Mouse (Mus musculus) testis, postnatal 14 days (tissue): ENCODE results near the gene Plin4.
"Not testable (repeated sequence)": the region's sequence is repeated elsewhere in the genome, so short reads cannot be mapped to it uniquely, and the experiment has no call there.

Experiments
- DNase-seq: peaks from one replicate; pipeline ENCODE4 v3.0.0; 2021; ENCODE audit warnings: low spot score

The Plin4 gene

DNA sequence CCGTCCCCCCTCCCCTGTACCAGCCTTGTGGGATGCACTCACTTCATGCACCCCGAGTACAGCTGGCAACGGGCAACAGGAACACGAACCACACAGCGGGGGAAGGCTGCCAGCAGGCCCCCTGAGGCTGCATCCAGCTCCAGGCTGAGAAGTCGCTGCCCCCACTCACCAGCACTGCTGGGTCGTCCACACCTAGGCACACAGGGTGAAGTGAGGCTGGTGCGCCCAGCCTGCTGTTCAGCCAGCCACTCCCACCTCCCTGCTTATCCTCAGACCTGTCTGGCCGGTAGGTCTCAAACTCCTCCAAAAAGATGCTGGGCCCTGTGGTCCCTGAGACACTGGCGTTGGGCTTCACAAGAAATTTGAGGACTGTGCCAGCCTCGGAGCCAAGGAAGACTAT, 16.6 kb upstream of the Plin4 start:
- DNase-seq, result no peak

GRCm38 (mm10) chr17:56125276-56125630, 15.7 kb upstream of the Plin4 start:
- DNase-seq, result no peak

DNA sequence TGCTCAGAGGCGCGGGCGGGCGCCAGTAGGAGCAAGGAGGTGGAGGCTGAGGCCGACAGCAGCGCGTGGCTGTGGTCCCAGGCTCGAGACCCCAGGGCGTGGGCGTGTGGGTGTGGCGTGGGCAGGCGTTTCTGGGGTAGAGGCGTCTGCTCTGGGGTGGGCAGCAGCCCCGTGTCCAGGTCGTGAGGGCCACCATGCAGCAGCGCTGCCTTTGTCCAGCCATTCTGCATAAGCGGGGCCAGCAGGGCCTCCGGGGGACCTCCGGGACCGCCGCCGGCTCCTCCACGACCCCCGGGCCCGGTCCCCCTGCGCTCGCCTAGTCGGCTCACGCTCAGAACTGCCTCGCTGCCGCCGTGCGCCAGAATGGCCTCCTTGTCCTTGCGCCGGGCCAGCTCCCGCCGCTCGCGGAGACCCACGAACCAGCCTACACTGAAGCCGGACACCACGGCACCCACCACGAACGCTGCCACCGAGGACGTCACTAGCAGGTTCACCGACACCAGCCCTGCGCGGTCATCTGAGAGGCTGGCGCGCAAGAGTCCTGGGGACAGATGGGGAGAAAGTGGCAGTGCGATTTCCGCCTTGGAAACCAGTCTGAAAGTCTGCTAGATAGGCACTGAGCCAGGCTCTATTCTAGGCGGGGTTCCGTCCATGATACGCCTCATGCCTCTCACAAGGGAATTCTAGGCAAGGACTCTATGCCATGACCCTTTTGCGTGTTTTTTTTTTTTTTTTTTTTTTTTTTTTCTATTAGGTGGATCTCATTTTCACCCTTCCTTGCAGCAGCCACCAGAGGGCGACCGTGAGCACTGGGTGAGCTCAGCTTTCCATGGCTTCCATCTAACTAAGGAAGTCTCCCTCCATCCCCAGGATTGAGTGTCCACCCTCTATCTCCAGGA, 15.0 kb upstream of the Plin4 start:
- DNase-seq, result no peak

GRCm38 (mm10) chr17:56123681-56124340, 14.2 kb upstream of the Plin4 start:
- DNase-seq, result no peak

GRCm38 (mm10) chr17:56123161-56123560, 13.6 kb upstream of the Plin4 start:
- no peak for DNase-seq

DNA sequence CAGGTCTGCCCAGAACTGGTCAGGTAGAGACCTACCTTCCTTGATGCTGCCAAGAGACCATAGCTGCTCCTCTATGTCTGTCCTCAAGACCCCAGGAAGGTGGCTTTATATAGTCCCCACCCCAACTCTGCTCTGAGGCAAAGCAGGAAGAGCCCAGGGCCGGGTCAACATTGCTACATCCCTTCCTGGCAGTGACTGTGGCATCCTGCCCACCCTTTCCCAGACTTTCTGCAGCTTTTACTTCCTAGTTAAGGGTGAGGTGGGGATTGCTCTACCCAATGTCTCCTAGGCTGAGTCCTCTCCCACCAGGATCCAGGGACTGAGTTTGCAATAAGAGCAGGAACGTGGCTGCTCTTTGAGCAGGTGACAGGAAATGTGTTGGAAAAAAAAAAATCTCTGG, 12.2 kb upstream of the Plin4 start, which contains the start of gene Lrg1:
Gene Lrg1, minus strand, starts transcription at position 176 of the 400 bp plus-strand sequence.
- no peak for DNase-seq

- DNase-seq, result peak; percentile 86
Observed at GRCm38 (mm10) chr17:56119981-56120880, 10.6 kb upstream of the Plin4 start.

GRCm38 (mm10) chr17:56119431-56119830, 9.8 kb upstream of the Plin4 start:
- no peak for DNase-seq

GRCm38 (mm10) chr17:56117251-56117710, 7.7 kb upstream of the Plin4 start, which contains the start of gene Plin5:
Gene Plin5, minus strand, starts transcription at chr17:56117596.
- peak; percentile 80 for DNase-seq

DNA sequence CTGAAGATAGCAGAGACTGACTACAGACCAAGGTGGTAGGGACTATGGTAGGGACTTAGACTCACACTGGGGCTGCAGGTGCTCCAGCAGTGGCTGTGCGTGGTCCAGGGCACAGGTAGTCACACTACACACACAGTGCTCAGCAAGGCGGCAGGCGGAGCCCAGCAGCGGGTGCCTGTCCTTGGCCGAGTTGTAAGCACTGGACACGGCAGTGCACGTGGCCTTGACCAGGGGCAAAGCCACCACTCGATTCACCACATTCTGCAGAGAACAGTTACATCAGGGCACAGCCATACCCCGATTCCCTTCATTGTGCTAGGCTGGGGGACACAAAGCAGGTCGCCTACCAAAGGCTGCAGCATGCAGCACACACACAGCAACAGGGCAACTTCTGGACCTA, 6.6 kb upstream of the Plin4 start:
- DNase-seq, result no peak

DNA sequence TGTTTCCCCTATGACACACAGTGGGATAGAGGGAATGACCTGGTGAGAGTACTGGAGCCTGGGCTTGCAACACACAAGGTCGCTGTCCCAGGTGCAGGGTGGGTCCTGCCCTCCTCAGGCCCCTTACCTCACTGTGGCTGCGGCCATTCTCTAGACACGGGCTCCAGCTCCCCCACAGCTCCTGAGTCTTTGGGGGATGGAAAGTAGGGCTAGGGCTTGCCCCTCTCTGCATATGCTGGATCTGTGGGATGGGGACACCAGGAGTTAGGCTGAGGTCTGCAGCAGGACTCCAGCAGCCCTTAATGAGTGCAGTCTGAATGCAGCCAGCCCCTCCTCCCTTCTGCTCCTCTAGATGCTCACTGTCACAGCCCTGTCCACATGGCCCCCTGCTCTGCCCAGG, 3.1 kb upstream of the Plin4 start:
- DNase-seq, result no peak

- peak; percentile 46 for DNase-seq
Observed at GRCm38 (mm10) chr17:56111864-56112263, 2.3 kb upstream of the Plin4 start.

DNA sequence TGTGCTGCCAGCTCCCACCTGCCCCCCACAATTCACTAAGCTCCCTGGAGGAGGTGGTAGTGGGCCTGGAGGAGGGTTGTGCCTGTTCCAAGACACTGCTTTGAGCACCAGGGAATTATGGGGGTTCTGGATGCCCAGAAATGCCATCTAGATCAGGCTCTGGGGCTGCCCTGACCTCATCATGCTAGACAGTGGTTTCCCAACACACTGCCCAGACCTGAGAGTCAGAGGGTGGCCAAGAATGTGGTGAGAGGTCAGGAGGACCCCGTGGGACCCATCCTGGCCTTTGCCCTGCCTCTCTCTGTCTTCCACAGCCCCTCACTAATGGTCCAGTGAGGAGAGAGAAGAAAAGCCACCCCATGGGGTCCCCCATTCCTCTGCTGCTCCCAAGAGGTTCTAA, 1.4 kb upstream of the Plin4 start:
- DNase-seq, result no peak

- DNase-seq, result no peak
Observed at GRCm38 (mm10) chr17:56110571-56110970, 968 bp upstream of the Plin4 start.

DNA sequence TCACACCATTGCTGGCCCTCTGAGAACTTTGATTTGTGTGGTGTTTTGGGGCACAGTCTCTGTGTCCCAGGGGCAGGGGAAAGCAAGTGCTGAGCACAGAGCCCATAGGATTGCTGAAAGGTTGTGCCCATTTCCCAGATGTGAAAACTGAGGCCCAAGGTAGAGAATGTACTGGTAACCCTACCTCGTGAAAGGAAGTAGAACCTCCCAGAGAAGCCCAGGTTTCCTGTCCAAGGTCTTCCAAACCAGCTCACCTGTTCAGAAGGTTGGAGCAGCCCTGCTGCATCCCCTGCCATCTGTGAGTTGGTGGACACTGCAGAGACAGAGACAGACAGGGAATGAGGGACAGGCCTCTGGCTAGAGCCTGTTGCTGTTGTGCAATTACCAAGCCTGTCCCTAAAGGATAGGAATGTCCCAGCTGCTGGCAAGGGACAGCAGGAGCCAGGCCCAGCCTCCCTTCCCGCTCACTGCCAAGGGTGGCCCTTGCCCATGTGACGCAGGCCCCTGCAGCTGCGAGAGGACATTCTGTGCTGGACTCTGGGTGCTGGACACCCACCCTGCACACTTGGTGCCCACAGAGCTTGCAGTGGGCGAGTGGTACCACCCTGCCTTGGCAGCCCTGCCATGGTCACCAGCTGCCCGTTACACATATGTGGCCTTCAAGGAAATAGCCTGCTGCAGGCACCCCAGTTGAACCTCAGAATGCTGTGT, 1.1 kb downstream of the Plin4 start:
- peak; percentile 57 for DNase-seq

DNA sequence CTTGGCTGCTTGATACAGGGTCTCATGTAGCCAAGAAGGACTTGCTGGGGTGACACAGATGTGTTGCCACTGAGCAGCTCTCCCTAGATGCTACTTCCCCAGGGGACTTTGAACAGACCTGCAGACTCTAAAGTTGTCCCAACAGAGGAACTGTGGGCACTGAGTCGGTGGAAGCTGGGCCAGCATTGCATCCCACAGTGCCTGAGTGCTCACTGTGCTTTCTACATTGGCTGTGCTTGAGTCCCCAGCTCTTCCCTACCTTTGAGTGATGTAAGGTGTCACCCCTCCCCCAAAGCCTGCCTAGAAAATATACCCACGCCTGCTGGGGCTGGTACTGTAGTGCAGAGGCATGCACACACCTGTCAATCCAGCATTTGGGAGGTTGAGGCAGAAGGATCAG, 1.9 kb downstream of the Plin4 start:
- DNase-seq, result no peak

DNA sequence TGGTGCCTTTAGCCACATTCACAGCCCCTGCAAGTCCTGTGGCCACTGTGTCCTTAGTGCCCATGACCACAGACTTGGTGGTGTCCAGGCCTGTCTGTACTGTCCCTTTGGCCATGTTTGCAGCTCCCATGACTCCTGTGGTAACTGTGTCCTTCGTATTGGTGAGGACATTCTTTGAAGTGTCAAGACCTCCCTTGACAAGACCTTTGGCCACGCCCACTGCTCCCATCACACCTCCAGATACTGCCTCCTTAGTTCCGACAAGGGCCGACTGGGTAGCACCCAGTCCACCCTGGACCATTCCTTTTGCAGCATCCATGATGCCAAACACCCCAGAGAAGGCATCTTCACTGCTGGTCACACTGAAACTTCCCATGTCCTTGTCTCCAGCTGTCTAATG, 2.6 kb downstream of the Plin4 start:
- no peak for DNase-seq

DNA sequence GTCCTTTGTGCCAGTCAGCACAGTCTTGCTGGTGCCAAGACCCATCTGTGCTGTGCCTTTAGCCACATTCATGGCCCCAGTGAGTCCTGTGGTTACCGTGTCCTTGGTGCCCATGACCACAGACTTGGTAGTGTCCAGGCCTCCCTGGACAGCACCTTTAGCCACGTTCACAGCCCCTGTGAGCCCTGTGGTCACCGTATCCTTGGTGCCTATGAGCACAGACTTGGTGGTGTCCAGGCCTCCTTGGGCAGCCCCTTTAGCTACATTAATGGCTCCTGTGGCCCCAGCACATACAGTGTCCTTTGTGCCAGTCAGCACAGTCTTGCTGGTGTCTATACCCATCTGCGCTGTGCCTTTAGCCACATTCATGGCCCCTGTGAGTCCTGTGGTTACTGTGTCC, 3.2 kb downstream of the Plin4 start:
- DNase-seq, result not testable (repeated sequence)

DNA sequence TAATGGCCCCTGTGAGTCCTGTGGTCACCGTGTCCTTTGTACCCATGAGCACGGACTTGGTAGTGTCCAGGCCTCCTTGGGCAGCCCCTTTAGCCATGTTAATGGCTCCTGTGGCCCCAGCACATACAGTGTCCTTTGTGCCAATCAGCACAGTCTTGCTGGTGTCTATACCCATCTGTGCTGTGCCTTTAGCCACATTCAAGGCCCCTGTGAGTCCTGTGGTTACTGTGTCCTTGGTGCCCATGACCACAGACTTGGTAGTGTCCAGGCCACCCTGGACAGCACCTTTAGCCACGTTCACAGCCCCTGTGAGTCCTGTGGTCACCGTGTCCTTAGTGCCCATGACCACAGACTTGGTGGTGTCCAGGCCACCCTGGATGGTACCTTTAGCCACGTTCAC, 4.8 kb downstream of the Plin4 start:
- DNase-seq, result not testable (repeated sequence)

GRCm38 (mm10) chr17:56103465-56104285, 5.9 kb downstream of the Plin4 start:
- no peak for DNase-seq

DNA sequence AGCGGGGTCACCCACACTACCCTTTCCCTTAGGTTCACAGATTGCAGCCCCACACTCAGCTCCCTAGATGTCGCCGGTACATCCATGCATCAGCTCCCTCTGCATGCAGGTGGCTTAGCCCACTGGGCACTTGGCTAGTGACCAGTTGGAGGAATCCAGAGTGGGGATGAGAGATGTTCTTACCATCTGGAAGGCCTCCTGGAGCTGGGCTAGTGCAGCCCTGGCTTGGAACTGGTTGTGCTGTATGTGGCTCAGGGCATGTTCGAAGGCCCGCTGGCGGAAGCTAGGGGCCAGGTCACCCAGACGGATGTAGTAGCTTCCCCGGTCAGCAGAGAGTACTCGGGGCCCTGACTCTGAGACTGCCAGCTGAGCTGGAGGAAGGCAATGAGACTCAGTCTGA, 6.7 kb downstream of the Plin4 start:
- no peak for DNase-seq
